In genomic region chr3:137561986-137562385, GRCm38 (mm10) we compare ENCODE assay signal across 25 mouse cellular contexts. TPM values are rescaled to one million over a fixed set of nuclear protein-coding genes. Genes with fewer than 3 reads are reported as not detected.
A peak's percentile ranks its signal among the peaks of the same experiment; 100 is the strongest.
DNase-seq lines count a peak whose midpoint lies in the region; ATAC-seq and TF ChIP-seq lines count a peak whose summit lies in the region.
"Had no signal": no experiment of that assay in that cellular context is flagged by ENCODE, and none has a peak within 500 bp of the region (broad histone marks: within the 10 kb centered on the region; RNA-seq: fewer than 3 reads in every experiment).

No protein-coding gene starts in this region.

- H3K27me3 ChIP-seq in heart, adult 2 months (ENCODE audit: control insufficient read depth, insufficient read depth, low read length) = no peaks in the 10 kb centered on the region
- H3K27me3 ChIP-seq in embryonic facial prominence, embryonic 15.5 days = no peaks in the 10 kb centered on the region
- H3K27me3 ChIP-seq in limb, embryonic 15.5 days = no peaks in the 10 kb centered on the region; the same call in 1 of the 2 replicates
- H3K27me3 ChIP-seq in hindbrain, embryonic 14.5 days (ENCODE audit: control insufficient read depth, insufficient read depth, low read length) = no peaks in the 10 kb centered on the region
- no peaks in the 10 kb centered on the region for H3K27me3 ChIP-seq in kidney, embryonic 15.5 days
- H3K27me3 ChIP-seq: embryonic facial prominence, embryonic 13.5 days had no signal

- TF ChIP-seq CTCF in heart, adult 2 months (IDR thresholded peaks at IDR 0.05) = no peak

- ATAC-seq in embryonic facial prominence, embryonic 15.5 days (ENCODE audit: insufficient number of reproducible peaks, low FRiP score, low TSS enrichment, low read depth) = no peak
- no peak for ATAC-seq in limb, embryonic 15.5 days (ENCODE audit: insufficient number of reproducible peaks, low FRiP score, low TSS enrichment, low read depth)
- no peak for ATAC-seq in hindbrain, embryonic 14.5 days (ENCODE audit: low FRiP score)
- ATAC-seq in kidney, embryonic 15.5 days (replicated peaks; ENCODE audit: low FRiP score) = no peak
- ATAC-seq: CD4-positive, CD25-positive, alpha-beta regulatory T cell, adult 4 months; intestine, postnatal 0 days; lung, postnatal 0 days; midbrain, embryonic 15.5 days had no signal

- peak overlapping the region; percentile 9; the same call in 1 of the 2 replicates for H3K27ac ChIP-seq in heart, adult 2 months
- peak overlapping the region; percentile 35 for H3K27ac ChIP-seq in embryonic facial prominence, embryonic 15.5 days (replicated peaks)
- H3K27ac ChIP-seq in limb, embryonic 15.5 days = 0 out of 2 replicates have a peak overlapping the region, but pooled peaks have one; percentile 27
- H3K27ac ChIP-seq in hindbrain, embryonic 14.5 days = no peak overlapping the region
- no peak overlapping the region; the same call in 1 of the 2 replicates for H3K27ac ChIP-seq in kidney, embryonic 15.5 days
- H3K27ac ChIP-seq: hindbrain, postnatal 0 days; midbrain, embryonic 15.5 days had no signal

- WGBS in heart, adult 2 months = 76% methylated on average over 2 of the region's 2 CpGs
- WGBS in embryonic facial prominence, embryonic 15.5 days = 35% methylated on average over 2 of the region's 2 CpGs
- 45% methylated on average over 2 of the region's 2 CpGs for WGBS in limb, embryonic 15.5 days
- WGBS in hindbrain, embryonic 14.5 days = 69% methylated on average over 2 of the region's 2 CpGs
- WGBS in kidney, embryonic 15.5 days = 39% methylated on average over 2 of the region's 2 CpGs

- no peaks in the 10 kb centered on the region for H3K36me3 ChIP-seq in heart, adult 2 months (ENCODE audit: control insufficient read depth, insufficient read depth, low read length)
- no peaks in the 10 kb centered on the region for H3K36me3 ChIP-seq in embryonic facial prominence, embryonic 15.5 days
- H3K36me3 ChIP-seq in limb, embryonic 15.5 days = no peaks in the 10 kb centered on the region
- H3K36me3 ChIP-seq in hindbrain, embryonic 14.5 days (replicated peaks; ENCODE audit: control insufficient read depth, insufficient read depth) = no peaks in the 10 kb centered on the region
- H3K36me3 ChIP-seq in kidney, embryonic 15.5 days = no peaks in the 10 kb centered on the region
- H3K36me3 ChIP-seq: embryonic facial prominence, embryonic 13.5 days; midbrain, embryonic 15.5 days had no signal

- intact Hi-C loops in heart, adult 2 months (cut with DNase I) = loop anchor here (10.0 kb wide), 1 partner anchor 63 kb away; the partner anchor contains the start of gene Ddit4l
- intact Hi-C loops in heart, postnatal 10 days (cut with DNase I) = no loop called here

- no peak for TF ChIP-seq EP300 in heart, adult 2 months (IDR thresholded peaks at IDR 0.05; ENCODE audit: insufficient read depth, low read depth, low read length)

- DNase-seq in cerebellum, postnatal 14 days = peak; percentile 7 to 26
- DNase-seq in cerebellum, postnatal 4 days (ENCODE audit: low spot score in 2 of 2) = no peak
- DNase-seq in heart, adult 2 months = no peak
- no peak for DNase-seq in heart, postnatal 10 days
- no peak for DNase-seq in hindbrain, embryonic 14.5 days (ENCODE audit: low spot score)
- DNase-seq: adrenal gland, postnatal 14 days; cerebellum, adult 11-12 months; forebrain, postnatal 0 days; heart, postnatal 4 days; kidney, postnatal 14 days; spleen, adult 18-20 months; thymus, postnatal 36 days had no signal

- no peak overlapping the region for H3K4me2 ChIP-seq in embryonic facial prominence, embryonic 15.5 days (replicated peaks)
- no peak overlapping the region for H3K4me2 ChIP-seq in limb, embryonic 15.5 days
- H3K4me2 ChIP-seq in hindbrain, embryonic 14.5 days (replicated peaks) = no peak overlapping the region
- H3K4me2 ChIP-seq in kidney, embryonic 15.5 days = no peak overlapping the region
- H3K4me2 ChIP-seq: embryonic facial prominence, embryonic 13.5 days; midbrain, embryonic 15.5 days had no signal

- H3K9me3 ChIP-seq in embryonic facial prominence, embryonic 15.5 days (replicated peaks) = no peaks in the 10 kb centered on the region
- no peaks in the 10 kb centered on the region for H3K9me3 ChIP-seq in limb, embryonic 15.5 days
- H3K9me3 ChIP-seq in hindbrain, embryonic 14.5 days (ENCODE audit: control insufficient read depth, low read length) = no peaks in the 10 kb centered on the region
- H3K9me3 ChIP-seq in kidney, embryonic 15.5 days (replicated peaks) = no peaks in the 10 kb centered on the region
- H3K9me3 ChIP-seq: embryonic facial prominence, embryonic 13.5 days; midbrain, embryonic 15.5 days had no signal

- TF ChIP-seq POLR2A in heart, adult 2 months (IDR thresholded peaks at IDR 0.05; ENCODE audit: insufficient read depth, low read depth, low read length) = no peak

- peaks cover 1% of the 10 kb centered on the region; the same call in 1 of the 2 replicates for H3K4me1 ChIP-seq in heart, adult 2 months (ENCODE audit: control insufficient read depth, insufficient read depth, low read length)
- H3K4me1 ChIP-seq in embryonic facial prominence, embryonic 15.5 days = peaks cover 16% of the 10 kb centered on the region
- H3K4me1 ChIP-seq in limb, embryonic 15.5 days = peaks cover 12% of the 10 kb centered on the region
- no peaks in the 10 kb centered on the region for H3K4me1 ChIP-seq in hindbrain, embryonic 14.5 days (replicated peaks; ENCODE audit: control insufficient read depth, insufficient read depth, low read length)
- peaks cover 12% of the 10 kb centered on the region for H3K4me1 ChIP-seq in kidney, embryonic 15.5 days
- H3K4me1 ChIP-seq: midbrain, embryonic 15.5 days had no signal

- no peak overlapping the region for H3K9ac ChIP-seq in heart, adult 2 months (ENCODE audit: low read depth, low read length)
- H3K9ac ChIP-seq in embryonic facial prominence, embryonic 15.5 days = no peak overlapping the region
- H3K9ac ChIP-seq in limb, embryonic 15.5 days = no peak overlapping the region
- no peak overlapping the region for H3K9ac ChIP-seq in hindbrain, embryonic 14.5 days
- H3K9ac ChIP-seq in kidney, embryonic 15.5 days = no peak overlapping the region
- H3K9ac ChIP-seq: embryonic facial prominence, embryonic 13.5 days; forebrain, postnatal 0 days; midbrain, embryonic 15.5 days had no signal

- H3K79me2 ChIP-seq in heart, adult 2 months (replicated peaks; ENCODE audit: control insufficient read depth, insufficient read depth, low read length) = no peaks in the 10 kb centered on the region

- no peak overlapping the region for H3K4me3 ChIP-seq in heart, adult 2 months
- H3K4me3 ChIP-seq in embryonic facial prominence, embryonic 15.5 days (replicated peaks) = no peak overlapping the region
- no peak overlapping the region for H3K4me3 ChIP-seq in limb, embryonic 15.5 days
- no peak overlapping the region for H3K4me3 ChIP-seq in hindbrain, embryonic 14.5 days (replicated peaks; ENCODE audit: low read length)
- H3K4me3 ChIP-seq in kidney, embryonic 15.5 days (replicated peaks) = no peak overlapping the region
- H3K4me3 ChIP-seq: embryonic facial prominence, embryonic 13.5 days; midbrain, embryonic 15.5 days; myocyte had no signal

RNA-seq across cellular contexts. Expression of gene Ddit4l, which starts 59.4 kb away (rescaled TPM):
- total RNA-seq in heart, adult 2 months (2021) = 1 to 10 TPM; 2.1 to 2.3 TPM
- 2.8 and 3.3 TPM in 2 replicates for polyA plus RNA-seq in heart, adult 2 months (2012; rRNA removed)
- 1 to 10 TPM in 1 of 2 experiments, under 1 TPM in 1; 0.67 to 1.6 TPM for total RNA-seq in heart, postnatal 10 days (2021)
- polyA plus RNA-seq in embryonic facial prominence, embryonic 15.5 days (2015; fragmentation: Nextera tagmentation; extraction: Ambion mirVana) = 46.5 and 48.4 TPM in 2 replicates
- polyA plus RNA-seq in limb, embryonic 15.5 days (2015; fragmentation: Nextera tagmentation; extraction: Ambion mirVana) = 13.8 and 18.0 TPM in 2 replicates
- 12.4 and 17.2 TPM in 2 replicates for polyA plus RNA-seq in hindbrain, embryonic 14.5 days (2014; fragmentation: Nextera tagmentation; extraction: Ambion mirVana)
- 11.4 and 13.9 TPM in 2 replicates for polyA plus RNA-seq in kidney, embryonic 15.5 days (2015; fragmentation: Nextera tagmentation; extraction: Ambion mirVana)
- total RNA-seq: common myeloid progenitor, adult 5-6 weeks; granulocyte monocyte progenitor cell, adult 5-6 weeks; megakaryocyte progenitor cell, adult 5-6 weeks had no signal
- polyA plus RNA-seq: CD4-positive, CD25-positive, alpha-beta regulatory T cell, adult 4 months had no signal

Comparison
In these comparisons a context has a peak if more than half of its experiments do, and no peak if none do; other contexts are left out.
1. DNase-seq: peak in cerebellum, postnatal 14 days (2 of 2); none in cerebellum, postnatal 4 days (0 of 2), heart, adult 2 months (0 of 2), heart, postnatal 10 days (0 of 2) and hindbrain, embryonic 14.5 days (single experiment).
2. H3K27ac ChIP-seq: peak in heart, adult 2 months (single experiment), embryonic facial prominence, embryonic 15.5 days (single experiment) and limb, embryonic 15.5 days (single experiment); none in hindbrain, embryonic 14.5 days (single experiment) and kidney, embryonic 15.5 days (single experiment).